Mouse (Mus musculus) right cerebral cortex, postnatal 25 days (tissue): Measurements from ENCODE around the gene Msi1.

Source experiments
- DNase-seq: peaks from one replicate; pipeline ENCODE4 v3.0.0; 2022

Gene Msi1

DNA sequence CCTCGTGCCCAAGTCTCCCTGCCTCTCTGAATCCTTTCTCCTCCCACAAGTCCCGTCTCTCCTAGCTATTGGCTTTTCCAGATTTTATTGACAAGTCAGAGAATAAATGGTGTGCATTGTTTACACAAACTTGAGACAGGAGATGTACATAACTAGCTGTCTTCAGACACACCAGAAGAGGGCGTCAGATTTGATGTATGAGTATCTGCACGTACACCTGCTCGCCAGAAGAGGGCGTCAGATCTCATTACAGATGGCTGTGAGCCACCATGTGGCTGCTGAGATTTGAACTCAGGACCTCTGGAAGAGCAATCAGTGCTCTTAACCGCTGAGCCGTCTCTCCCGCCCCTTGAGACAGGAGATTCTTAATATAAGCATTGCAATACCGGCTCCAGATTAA is 43.8 kb downstream of the Msi1 start:
- no peak for DNase-seq

DNA sequence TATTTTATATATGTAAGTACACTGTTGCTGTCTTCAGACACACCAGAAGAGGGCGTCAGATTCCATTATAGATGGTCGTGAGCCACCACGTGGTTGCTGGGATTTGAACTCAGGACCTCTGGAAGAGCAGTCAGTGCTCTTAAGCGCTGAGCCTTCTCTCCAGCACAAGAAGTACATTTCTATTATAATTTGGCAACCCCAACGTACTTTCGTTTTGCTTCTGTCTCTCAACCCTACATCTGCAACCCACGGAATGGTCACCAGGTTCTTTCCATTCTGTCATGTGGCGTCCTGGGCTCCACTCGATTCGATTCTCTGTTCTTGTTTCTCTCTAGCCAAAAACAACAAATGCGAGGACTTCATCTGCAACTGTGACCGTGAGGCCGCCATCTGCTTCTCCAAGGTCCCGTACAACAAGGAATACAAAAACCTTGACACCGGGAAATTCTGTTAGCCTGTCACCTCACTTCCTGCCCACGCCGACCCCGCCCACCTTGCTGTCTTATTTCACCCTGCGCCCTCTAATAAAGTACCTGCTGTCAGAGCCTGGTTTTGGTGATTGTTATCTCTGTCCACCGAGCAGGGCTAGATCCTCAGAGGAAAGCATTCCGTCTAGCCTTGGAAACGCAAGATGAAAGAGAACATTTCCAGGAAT is 44.9 kb downstream of the Msi1 start:
- no peak for DNase-seq

DNA sequence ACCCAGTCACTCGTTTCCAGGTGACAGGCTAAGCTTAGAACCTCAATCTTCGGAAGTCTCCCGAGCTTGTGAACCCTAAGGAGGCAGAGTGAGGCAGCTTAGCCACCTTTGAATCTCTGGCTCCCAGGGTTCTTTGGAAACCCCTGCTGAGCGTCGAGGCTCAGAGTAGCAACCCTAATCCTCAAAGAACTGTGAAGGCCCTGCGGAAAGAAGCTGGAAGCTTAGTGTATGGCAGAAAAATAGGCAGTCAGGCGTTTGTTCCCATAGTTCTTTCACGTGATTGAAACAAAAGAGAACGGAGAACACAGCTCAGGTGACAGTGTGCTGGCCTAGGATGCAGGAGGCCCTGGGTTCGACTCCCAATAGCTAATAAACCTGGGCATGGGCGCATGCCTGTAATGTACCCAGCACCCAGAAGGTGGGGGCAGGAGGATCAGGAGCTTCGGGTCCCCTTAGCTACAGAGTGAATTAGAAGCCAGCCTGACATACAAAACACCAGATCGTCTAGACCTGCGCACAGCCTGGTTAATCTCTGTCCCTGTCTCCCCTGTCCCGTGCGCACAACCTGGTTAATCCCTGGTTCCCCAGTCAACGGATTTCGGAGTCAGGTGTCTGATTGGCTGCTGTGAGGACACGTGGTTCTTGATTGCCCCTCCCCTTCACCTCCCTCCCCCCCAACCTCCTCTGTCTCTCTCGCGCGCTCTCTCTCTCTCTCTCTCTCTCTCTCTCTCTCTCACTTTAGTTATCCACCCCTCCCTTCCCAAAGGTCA is 46.1 kb downstream of the Msi1 start:
- DNase-seq: no peak

DNA sequence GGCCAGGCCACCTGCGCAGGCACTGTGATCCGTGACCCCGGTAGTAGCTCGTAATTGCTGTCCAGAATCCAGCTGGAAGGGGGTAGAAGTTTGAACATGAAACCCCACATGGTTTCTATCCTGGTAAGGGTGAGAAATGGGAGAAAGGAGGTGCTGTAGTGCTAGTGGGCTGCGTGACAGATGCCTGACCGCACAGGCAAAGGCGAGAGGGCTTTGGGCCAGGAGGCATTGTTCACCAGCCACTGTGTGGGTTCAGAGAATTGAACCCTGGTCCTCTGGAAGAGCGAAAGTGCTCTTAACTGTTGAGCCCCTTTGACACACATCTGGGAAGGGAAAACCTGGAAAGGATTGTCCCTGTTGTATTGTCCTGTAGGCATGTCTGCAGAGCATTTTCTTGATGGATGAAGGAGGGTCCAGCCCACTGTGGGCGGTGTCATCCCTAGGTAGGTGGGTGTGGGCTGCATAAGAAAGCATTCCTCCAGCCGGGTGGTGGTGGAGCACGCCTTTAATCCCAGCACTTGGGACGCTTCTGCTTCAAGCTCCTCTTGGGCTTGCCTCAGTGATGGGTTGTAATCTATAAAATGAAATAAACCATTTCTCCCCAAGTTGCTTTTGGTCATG is 46.8 kb downstream of the Msi1 start:
- DNase-seq: no peak

DNA sequence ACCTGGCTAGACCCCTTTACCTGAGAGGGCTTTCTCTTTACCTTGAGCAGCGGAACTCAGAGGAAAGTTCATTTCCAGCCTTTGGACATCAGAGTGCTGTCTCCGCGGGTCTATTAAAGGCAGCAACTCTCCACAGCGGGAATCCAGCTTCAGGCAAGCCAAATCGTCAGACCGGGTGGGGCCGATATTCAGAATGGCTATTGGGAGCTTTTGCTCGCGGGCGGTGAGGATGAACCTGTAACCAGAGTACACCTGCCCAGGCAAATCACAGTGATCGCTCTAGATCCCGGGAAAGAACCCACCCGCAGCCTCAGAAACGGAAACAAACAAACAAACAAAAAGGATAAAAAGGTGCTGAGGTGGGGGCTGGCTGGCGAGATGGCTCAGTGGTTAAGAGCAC is 50.2 kb downstream of the Msi1 start:
- DNase-seq: no peak

DNA sequence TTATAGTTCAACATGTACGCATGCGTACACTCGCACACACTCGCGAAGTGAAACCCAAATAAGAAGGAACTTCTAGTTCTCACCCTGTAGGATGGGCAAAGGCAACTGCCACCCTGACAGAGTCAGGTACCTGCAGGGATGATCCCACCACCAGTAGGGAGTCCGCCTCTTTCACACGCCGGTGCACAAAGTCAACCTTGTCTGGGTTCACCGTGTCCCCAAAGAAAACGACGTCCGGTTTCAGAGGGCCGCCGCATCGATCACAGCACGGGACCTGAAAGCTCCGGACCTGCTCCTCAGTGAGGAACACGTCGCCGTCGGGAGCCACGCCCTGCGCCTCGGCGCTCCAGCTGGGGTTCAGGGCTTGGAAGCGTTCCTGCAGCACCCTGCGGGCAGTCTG is 50.7 kb downstream of the Msi1 start:
- DNase-seq: no peak

DNA sequence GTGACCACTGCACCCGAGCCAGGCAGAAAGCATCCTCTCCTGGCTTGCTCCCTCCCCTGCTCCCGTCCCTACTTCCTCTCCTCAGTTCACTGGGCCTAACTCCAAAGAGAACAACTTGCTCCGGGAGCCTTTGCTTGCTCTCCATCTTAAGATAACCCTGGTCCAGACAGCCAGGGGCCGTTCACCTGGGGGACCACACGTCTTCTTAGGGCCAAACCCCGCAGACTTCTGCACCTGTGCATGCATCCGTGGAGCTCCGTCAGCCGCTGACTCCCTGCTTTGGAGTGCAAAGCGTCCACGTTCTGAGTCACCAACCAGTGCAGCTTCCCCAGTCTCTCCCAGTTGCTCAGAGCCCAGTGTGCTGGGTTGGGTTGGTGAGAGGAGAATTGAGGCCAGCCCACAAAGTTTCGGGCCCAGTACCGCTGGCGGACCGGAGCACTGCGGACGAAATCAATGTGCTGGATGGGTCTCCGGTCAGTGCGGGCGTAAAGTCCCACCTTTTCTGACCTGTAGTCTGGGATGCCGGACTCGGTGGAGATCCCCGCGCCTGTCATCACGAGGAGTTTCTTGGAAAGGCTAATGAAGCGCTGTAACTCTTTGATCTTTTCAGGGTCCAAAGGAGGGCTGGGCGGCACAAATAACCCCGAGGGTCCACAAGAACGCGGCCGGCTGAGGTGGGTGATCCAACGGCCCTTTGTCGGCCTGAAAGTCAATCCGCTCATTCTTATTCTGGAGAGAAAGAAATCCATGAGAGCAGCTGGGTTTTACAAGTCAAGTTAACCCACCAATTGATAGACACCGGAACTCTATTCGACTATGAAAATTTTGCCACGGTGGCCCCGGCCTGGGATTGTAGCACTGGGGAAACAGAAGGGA is 53.2 kb downstream of the Msi1 start:
- DNase-seq: no peak

DNA sequence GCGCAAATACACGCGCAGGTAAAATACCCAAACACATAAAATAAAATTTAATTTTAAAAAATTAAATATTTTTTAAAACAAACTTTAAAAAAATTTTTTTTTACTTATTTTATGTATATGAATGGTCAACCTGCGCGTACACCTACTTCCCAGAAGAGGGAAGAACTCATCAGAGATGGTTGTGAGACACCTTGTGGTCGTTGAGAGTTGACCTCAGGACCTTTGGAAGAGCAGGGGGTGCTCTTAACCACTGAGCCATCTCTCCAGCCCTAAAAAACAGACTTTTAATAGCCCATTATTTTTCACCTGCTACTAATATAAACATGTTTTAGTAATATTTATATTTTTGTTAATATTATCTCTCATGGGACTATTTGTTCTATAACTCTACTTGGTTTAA is 54.0 kb downstream of the Msi1 start:
- DNase-seq: no peak

DNA sequence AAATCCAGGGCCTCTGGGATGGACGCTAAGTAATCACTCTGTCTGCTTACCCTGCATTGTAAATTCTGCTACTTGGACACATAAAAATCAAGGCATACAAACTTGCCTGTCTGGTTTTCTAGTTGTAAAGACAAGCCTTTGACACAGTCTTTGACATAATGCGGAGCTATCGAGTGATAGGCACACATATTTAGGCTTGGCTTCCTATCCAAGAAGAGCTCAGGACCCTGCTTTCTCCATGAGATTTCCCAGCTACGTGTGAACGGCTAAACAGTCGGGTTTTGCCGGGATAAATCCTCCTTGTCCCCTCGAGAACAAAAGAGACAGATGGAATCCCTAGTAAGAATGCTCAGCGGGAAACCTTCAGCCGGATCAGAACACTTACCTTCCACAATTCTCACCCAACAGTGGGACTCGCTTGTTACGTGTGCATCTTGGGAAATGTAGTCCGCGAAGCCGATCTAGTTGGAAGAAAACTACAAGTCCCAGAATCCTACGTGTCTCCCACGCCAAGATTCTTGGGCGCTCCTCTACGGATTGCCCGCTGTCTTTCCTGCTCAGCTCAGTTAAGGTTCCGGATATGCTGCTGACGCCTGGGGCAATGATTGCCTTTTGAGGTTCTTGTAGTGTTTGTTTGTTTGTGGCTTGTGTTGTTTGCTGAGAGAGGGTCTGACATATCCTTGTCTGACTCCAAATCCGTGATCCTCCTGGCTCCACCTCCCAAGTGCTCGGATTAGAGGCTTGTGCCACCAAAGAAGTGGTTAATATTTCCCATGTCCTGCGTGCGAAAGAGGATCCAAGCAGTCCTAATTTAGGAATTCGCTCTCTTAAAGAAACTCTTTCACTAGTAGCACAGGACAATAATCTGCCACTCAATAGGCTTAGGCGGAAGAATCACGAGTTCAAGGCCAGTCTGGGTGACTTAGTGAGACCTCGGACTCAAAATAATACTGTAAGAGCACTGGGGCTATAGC is 54.8 kb downstream of the Msi1 start, which contains the start of gene Sirt4:
Sirt4 (minus strand) TSS at position 779 of the 974 bp plus-strand sequence.
- DNase-seq: peak; percentile 84

DNA sequence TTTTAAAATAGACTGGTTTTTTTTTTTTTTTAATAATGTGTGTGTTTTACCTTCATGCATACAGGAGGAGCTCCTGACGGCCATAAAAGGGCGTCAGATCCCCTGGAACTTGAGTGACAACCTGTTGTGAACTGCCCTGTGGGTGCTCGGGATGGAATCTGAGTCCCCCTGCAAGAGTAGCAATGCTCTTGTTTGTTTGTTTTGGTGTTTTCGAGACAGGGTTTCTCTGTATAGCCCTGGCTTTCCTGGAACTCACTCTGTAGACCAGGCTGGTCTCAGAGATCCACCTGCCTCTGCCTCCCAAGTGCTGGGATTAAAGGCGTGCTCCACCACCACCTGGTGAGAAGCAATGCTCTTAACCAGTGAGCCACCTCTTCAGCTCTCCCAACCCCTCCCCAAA is 55.6 kb downstream of the Msi1 start:
- DNase-seq: no peak

DNA sequence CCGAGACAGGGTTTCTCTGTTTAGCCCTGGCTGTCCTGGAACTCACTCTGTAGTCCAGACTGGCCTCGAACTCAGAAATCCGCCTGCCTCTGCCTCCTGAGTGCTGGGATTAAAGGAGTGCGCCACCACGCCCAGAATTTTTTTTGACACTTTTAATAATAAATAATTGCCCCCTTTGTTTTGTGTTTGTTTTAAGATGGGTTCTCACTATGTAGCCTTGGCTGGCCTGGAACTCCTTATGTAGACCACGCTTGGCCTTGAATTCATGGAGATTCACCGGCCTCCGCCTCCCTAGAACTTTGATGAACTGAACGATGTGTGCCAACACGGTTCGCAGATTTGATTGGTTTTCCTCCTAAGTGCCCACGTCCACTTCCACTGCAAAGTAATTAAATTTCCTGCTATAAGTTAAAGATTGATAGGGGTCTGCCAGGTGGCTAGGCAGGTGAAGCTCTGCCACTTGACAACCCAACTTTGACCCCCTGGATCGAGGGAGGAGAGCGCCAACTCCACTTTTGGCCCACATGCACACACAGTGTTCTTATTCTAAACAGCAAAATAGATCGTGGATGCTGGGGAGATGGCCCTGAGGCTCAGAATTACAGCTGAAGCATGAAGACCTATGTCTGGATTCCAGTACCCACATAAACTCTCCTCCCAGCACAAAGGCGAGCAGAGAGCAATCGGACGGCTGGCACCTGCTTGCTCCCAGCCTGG is 56.2 kb downstream of the Msi1 start:
- DNase-seq: no peak

DNA sequence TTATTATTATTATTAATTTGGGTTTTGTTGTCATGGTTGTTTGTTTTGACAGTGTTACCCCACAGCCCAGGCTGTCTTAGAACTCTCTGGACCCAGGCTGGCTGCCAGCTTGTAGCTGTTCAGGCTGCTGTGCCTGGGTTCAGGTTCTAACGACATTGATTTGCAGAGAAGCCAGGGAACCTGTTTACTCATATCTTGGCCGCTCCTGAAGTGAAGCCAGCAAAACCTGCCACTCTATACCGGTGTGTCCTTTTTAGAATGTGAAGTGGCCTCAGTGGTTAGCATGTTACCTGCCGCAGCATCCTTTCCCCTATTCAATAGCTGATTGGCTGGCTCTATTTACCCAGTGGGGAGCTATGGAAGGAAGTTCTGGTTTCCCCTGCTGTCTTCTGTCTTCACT is 57.3 kb downstream of the Msi1 start:
- DNase-seq: no peak

DNA sequence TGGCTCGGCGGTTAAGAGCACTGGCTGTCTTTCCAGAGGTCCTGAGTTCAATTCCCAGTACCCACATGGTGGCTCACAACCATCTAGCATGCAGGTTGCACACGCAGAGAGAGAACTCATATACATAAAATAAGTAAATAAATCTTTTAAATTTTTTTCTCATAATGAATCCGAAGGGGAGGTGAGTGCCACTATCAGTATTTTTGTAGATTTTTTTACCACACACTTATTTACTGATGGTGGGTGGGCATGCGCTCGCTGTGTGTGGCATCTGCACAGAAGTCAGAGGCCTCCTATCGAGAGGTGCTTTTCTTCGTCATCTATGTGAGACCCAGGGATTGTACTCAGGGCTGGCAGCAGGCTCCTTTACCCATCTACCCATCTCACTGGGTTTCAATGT is 58.0 kb downstream of the Msi1 start:
- no peak for DNase-seq

DNA sequence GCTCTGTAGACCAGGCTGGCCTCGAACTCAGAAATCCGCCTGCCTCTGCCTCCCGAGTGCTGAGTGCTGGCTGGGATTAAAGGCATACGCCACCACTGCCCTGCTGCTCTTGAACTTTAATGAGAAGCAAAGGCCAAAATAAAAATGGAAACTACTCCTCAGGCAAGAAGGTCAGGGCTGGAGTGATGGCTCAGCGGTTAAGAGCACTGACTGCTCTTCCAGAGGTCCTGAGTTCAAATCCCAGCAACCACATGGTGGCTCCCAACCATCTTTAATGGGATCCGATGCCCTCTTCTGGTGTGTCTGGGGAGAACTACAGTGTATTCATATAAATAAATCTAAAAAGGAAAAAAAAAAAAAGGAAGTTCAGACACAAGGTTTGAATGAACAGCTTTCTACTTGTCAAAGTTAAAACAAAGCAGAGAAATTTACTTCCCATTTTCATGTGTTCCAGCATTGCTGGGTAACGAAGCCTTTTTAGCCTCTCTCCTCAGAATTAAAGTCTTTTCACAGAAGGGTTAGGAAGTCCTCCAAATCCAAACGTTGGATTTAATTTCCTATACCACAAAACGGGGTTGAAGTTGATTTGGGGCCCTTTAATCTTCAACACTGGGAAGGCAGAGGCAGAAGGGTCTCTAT is 58.7 kb downstream of the Msi1 start:
- no peak for DNase-seq

DNA sequence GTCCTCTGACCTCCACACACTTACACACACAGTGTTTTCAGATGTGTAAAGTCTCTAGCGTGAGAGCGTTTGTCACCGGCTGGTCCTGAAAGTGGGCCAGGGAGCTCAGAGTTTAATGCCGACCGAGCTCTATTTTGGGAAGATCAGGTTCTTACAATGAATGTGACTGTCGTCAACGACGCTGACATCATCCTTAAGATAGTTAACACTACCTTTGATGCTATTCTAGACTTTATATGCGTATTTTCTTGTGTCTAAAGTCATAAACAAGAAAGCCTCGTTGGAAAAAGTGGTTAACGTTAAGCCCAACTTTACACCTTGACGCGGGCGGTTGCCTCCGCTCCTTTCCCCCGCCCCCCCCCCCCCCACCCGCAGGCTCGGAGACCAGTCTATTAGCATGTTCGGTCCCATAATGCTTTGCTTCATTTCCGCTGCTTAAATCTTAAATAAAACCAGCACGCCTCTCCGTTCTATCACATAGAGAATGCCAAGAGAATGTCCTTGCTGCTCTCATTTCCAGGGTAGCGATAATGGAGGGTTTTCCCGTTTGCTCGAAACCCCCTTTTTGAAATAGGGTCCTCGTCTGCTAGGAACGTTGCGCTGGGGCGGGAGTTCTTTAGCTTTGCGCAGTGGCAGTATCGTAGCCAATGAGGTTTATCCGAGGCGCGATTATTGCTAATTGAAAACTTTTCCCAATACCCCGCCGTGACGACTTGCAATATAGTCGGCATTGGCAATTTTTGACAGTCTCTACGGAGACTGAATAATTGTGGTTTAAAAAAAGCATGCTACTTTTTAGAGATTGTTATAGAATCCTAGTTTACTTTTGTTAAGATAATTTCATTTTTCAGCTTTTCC is 59.7 kb downstream of the Msi1 start:
- peak; percentile 81 for DNase-seq

DNA sequence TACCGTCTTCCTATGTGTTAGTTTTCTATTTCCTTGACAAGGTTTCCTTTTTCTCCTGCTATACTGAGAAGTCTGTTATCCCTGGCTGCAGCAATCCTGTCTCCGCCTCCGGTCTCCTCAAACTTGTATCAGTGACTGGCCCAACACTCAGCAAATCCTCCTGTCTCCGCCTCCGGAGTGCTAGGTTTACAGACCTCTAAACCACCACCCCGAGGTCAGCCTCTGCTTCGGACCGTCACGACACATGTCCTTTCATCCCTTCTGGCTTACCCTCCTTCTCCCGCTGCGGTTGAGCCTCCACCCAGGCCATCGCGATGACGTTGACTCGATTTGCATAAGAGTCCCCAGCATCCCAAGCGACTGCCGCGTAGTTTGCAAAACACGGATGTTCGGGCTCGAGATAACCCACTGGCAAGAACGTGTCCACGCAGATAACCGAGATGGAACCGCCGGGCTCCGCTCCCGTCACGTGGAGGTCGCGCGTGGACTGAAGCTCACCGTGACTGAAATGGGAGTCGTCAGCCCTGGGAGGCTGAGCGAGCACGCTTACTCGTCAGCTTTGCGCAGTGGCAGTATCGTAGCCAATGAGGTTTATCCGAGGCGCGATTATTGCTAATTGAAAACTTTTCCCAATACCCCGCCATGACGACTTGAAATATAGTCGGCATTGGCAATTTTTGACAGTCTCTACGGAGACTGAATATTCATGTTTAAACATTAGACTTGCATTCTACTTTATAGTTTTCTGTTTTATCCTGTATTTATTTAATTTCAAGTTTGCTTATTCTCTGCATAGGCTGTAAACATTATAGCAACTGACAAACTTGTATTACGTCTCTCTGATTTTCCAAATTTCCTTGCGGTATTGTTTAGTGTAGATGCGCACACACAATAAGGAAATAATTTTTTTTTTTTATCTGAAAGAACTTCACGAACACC is 60.6 kb downstream of the Msi1 start:
- peak; percentile 88 for DNase-seq

DNA sequence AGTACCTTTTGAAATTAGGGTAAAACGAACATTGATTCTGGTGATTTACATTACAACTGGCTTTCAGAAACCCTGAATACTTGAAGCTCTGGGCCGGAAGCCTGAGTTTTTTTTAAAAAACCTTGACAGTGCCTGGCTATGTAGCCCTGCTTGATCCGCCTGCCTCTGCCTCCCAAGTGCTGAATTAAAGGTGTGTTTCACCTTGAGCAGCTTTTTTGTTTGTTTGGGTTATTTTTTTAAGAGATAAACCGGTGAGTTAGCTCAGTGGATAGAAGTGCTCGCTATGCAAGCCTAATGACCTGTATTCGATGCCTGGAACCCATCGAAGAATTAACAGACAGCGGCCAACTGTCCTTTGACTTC is 61.2 kb downstream of the Msi1 start:
- no peak for DNase-seq

DNA sequence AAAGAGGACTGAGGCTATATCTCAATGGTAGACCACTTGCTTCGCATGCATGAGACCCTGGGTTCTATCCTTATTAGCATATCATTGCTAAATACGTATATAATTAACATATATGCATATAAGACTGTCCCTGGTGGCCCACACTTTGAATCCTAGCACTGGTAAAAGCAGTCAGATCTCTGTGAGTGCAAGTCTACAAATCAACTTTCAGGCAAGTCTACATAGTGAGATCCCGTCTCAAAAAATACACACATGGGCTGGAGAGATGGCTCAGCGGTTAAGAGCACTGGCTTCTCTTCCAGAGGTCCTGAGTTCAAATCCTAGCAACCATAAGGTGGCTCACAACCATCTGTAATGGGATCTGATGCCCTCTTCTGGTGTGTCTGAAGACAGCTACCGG is 61.7 kb downstream of the Msi1 start:
- no peak for DNase-seq
